Mouse (Mus musculus) gastrocnemius, adult 8-10 months (tissue): ENCODE results near the gene Zc3h12a. TPM values are rescaled to one million over a fixed set of nuclear protein-coding genes. Genes with fewer than 3 reads are reported as not detected.

ENCODE experiments used
- DNase-seq, 2 experiments: peaks; one replicate each; pipeline ENCODE4 v3.0.0; 2022; ENCODE audit warnings: low spot score in 2 of 2
- total RNA-seq, 4 experiments: library from RNA; stranded (reverse); gene quantifications; 2 replicates each; pipeline ENCODE4 v1.2.4; 2022

Gene Zc3h12a
- total RNA-seq, 4 experiments from 2014 or later = 1.4 to 2.3 (median 2.0) TPM

DNA sequence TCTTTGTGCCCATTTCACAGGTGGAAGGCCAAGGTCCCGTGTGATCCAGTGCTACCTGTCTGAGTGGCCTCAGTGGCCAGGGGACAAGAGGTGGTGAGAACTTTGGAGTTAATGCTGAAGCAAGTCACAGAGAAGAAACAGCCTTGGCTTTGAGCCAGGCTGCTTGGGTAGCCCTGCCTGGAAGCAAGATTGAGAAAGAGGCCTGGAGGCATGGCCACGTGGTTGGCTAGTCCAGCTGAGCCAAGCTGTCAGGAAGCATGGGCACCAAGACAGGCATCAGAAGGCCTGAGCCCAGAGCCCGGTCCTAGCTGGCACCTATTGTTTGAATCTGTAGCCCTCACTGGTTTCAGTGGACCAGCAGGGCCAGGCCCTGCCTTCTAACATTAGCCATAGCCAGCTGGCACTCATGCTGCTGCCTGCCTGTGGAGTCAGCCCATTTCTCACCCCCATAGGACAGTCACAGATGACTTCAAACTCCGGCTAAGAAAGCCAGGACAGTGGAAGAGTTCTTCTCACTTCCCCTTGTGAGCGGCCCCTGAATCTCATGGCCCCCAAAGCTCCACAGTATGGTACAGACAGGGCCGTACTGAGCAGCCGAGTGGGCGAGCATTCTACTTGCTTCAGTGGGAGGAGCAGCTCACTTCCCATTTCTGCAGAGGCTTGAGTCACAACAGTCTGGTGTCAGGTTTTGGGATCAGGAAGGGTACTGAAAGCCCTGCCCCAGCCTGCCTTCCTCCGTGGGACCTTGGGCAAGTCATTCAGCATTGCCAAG is 11.4 kb downstream of the Zc3h12a start:
- peak; percentile 35 to 60 for DNase-seq

DNA sequence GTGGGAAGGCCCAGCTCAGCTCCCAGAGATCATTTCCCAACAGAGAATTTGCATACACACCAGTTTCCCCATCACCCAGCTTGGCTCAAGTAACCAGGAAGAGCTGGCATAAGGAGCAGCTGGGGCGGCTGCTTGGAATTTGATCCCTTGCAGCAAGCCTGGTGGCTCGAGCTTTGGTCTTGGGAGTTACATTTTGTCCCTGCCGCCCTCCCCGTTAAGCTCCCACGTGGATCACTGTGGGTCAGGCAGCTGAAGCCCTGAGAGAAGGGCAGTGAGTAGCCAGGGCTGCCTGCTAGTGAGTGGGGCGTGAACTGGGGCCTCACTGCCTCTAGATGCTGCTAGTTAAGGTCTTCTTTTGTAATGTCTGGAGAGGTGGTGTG is 11.9 kb downstream of the Zc3h12a start:
- DNase-seq = peak; percentile 53 to 61

DNA sequence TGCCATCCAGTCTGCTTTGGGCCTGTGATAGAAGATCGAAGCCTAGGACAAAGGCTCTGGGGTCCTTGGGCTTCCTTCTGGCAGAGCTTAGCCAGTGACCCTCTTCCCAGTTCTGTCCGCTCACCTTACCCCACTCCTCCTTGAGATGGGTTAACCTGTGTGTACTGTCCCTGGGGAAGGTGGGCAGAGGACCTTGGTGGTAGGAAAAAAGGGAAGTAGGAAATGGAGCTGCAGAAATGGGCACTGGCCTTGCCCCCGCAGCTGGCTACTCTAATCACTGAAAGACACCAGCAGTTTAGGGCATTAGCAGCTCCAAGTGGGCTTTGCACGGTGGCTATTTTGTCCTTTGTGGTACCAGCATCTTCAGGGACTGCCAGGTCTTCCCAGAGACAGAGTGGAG is 12.6 kb downstream of the Zc3h12a start:
- no peak for DNase-seq

DNA sequence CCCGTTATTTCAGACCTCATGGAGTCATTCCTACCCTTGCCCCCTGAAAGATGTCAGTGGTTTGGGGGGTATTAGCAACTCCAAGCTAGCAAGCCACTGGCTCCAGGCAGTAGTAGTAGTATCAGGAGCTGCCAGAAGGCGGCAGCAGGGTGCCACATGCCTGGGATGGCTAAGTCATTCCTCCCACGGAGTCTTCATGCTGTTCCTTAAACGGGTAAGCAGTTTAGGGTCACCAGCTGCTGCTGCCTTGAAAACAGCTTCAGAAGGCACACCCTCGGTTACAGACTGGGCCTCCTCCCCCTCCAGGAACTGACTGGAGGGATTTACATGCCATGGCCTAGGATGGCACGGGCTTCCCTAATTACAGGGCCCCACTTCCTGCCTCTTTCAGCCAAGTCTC is 13.0 kb downstream of the Zc3h12a start:
- DNase-seq = peak; percentile 76 to 77

DNA sequence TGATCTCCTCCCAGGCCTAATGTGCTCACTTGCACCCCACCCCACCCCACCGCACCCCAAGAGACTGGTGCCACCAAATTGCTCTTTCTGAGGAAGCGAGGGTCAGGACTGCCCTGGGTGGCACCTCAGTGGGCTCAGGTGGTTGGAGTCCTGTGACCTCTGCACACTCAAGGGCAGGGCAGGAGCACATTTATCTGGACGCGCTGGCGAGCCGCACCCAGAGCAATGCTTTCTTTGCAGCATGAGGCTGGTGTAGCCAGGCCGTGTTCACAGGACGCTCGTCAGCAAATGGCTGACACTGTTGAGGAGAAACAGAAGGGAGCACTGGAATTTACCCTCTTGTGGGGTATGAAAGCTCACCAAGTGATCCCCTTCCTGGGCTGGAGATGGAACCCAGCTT is 22.3 kb downstream of the Zc3h12a start:
- DNase-seq = no peak

DNA sequence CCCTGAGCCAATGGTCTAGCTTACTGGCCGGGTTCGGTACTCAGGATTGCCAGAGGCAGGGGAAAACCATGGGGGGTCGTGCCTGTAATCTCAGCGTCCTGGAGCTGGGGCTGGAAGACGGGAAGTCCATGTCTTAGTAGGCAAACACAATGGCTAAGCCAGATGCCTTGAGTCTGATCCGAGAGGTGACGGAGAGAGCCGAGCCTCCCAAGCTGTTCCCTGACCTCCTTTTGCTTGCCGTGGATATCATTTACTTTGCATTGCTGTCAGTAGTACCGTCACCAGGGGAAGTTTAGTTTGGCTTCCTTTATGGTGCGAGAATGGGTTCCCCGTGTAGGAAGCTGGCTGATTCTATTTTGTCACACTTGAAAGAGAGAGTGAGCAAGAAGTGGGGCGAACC is 26.3 kb downstream of the Zc3h12a start:
- DNase-seq = no peak

DNA sequence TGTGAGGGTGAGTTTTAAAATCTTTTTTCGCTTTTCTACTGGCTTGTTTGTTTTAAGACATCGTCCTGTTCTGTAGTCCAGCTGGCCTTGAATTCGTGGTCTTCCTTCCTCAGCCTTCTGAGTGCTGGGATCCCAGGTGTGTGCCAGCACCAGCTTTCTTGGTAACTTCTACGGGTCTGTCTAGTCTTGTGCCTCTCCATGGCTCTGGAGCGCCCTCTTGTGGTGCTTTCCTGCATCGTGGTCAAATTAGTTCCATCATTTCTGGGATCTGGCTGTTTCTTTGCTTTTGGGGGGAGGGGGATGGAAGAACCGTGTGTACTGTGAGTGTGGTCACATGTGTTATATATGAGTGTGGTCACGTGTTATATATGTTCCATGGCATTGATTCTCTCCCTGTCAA is 28.2 kb downstream of the Zc3h12a start:
- peak; percentile 47 to 49 for DNase-seq

DNA sequence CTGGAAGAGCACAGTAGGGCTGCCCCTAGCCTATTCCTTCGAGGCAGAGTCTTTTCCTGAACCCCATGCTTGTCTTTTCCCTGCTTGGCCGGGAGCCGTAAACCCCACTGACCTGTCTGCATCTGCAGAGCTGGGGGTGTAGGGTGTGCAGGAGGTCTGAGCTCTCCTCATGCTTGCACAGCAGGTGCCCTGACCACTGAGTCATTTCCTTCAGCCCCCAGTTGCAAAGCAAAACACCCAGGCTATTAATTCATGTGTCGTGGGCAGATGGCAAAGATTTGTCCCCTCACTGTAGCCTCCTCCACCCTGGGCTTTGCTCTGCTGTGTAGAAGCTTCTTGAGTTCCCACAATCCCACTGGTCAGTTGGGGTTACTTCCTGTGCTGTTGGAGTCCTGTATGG is 30.2 kb downstream of the Zc3h12a start:
- DNase-seq = no peak

DNA sequence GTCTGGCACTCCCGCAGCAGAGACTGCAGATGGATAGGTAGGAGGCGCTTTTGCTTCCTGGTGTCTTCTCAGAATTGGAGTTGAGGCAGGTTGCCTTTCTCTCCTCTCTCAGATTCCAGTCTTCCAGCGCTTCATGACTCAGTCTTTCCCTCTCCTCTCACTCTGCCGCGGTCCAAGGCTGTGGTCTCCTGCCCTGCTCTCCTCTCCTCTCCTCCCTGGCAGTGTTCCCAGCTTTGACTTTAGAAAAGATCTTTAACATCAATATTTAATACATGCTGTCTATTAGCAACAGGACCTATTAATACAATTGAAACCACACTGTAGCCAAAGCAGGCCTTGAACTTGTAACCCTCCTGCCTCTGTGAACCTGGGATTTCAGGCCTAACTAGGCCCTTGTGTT is 31.6 kb downstream of the Zc3h12a start:
- no peak for DNase-seq

DNA sequence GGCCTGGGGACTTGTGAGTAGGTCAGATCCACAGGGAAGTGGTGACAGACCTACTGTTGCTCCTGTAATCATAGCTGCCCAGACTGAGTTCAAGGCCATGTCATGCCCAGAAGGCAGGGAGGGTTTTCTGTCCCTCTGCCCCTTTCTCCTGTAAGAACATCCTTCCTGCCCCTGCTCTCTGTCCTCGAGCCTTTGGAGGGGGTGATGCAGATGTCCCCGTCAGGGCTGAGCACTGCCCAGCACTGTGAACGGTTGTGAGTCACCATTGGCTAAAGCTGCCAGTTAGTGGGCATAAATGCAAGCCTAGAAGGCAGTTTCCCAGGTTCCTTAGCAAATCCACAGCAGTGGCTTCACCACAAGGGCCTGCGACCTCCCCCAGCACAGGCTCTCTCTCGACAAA is 34.6 kb downstream of the Zc3h12a start:
- no peak for DNase-seq

DNA sequence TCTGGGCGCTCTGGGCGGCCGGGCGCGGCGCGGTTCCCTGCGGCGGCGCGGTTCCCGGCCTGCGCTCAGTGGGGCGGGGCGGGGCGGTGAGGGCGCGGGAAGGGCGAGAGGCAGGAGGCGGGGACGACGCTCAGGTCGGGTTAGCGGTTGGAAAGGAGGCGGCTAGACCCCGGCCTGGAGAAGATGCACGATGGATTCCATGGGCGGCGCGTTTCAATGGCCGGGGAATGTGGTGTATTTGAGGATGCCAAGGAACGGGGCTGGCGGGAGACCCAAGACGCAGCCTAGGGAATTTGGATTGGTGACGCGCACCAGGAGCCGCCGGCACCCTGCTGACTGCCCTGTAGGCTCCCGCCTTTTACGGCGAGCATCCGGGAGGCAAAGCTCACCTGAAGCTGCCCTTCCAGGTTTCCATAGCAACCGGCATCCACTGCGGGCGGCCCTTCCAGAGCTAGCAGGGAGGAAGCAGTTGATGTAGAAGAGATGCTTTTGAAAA is 42.2 kb downstream of the Zc3h12a start:
- no peak for DNase-seq

DNA sequence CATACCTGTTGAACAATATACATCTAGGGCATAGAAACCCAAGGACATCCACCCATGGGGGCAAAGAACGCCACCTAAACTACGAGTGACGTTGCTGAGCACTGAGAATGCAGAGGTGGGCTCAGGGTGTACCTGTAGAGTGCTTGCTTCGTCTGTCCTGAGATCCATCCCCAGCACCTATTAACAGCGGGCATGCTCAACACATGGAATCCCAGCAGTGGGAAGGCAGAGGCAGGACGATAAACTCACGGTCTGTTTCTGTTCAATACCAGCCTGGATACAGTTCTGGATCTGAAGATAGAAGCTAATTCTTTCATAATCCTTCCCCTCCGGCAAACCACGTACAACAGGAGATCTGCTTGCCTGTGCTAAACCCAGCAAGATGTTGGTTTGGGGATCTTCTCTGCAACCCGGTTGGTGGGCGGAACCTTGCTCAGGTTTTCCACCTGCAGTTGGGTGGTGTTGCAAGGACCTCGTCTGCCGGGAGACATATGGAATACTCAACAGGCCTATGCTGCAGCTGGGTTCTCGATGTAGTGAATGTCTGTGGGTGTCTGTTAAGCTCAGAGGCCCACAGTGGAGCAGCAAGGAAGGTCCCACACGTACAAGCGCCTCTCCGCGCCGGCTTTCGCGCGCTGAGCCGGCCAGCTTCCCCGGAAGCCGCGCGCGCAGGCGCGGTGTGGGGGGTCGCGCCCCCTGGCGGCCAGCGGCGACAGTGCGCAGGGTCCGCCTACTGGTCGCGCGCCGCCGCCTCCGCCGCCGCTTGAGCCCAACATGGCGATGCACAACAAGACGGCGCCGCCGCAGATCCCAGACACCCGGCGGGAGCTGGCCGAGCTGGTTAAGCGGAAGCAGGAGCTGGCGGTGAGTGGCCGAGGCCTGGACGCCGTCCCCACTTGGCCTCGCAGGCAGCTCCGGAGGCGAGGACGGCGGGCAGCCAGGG is 43.0 kb downstream of the Zc3h12a start, which contains the start of gene Meaf6:
Meaf6 (plus strand) TSS at position 732 of the 943 bp plus-strand sequence.
- peak; percentile 80 to 87 for DNase-seq

DNA sequence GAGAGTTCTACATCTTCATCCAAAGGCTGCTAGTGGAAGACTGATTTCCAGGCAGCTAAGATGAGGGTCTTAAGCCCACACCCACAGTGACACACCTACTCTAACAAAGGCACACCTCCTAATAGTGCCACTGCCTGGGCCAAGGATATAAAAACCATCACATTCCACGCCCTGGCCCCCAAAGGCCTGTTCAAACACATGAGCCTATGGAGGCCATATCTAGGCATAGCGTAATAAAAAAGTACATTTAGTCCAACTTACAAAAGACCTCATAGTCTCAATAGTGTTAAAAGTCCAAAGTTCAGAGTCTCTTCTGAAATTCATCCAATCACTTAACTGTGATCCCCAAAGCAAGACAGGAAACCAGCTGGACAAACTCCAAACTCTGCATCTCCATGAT is 48.9 kb downstream of the Zc3h12a start:
- DNase-seq = no peak

DNA sequence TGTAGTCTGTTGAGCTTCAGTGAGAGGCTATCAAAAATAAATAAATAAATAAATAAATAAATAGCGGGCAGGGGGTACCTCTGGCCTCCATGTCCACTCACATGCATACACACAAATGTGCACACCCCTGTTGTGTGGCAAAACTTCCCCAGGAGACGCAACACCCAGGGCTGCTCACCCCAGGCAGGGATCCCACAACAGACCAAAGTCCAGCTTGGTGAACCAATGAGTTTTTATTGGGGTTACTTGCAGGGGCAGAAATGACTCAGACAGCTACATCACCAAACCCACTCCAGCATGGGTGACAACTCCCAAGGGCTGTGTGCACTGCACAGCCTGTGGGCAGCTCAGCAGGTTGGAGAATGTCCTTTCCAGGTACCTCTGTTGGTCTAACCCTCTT is 49.9 kb downstream of the Zc3h12a start:
- no peak for DNase-seq

Other genes with a start within 250 kb of the Zc3h12a start
- not detected for gene Epha10, start 246.9 kb downstream of the Zc3h12a start, total RNA-seq
- gene 9930104L06Rik, start 190.8 kb downstream of the Zc3h12a start, total RNA-seq = 1 to 10 TPM; 5.6 to 9.4 (median 7.8) TPM
- under 1 TPM; 0.24 to 0.51 (median 0.28) TPM for gene Cdca8, start 188.5 kb downstream of the Zc3h12a start, total RNA-seq
- gene Rspo1, start 141.4 kb downstream of the Zc3h12a start, total RNA-seq = under 1 TPM in 3 of 4 experiments, not detected in 1; 0.27 to 0.51 (median 0.48) TPM
- 10 to 100 TPM; 22.2 to 32.7 (median 27.4) TPM for gene Gnl2, start 111.3 kb downstream of the Zc3h12a start, total RNA-seq
- gene Dnali1, start 62.1 kb downstream of the Zc3h12a start, total RNA-seq = not detected
- 1 to 10 TPM; 3.9 to 5.6 (median 4.8) TPM for gene Snip1, start 61.2 kb downstream of the Zc3h12a start, total RNA-seq
- 10 to 100 TPM in 1 of 4 experiments, 1 to 10 TPM in 3; 7.9 to 12.3 (median 8.2) TPM for gene Meaf6, start 42.7 kb downstream of the Zc3h12a start, total RNA-seq